Mouse (Mus musculus): ENCODE data around the gene Thy1. TPM values are rescaled to one million over a fixed set of nuclear protein-coding genes. Genes with fewer than 3 reads are reported as not detected.

Thy1 gene
- total RNA-seq (2012; rRNA removed) (1.5 and 4.0 TPM in 2 replicates), polyA plus RNA-seq (2012; ENCODE audit: insufficient read depth in 1 of 2, insufficient read length in 2 of 2, low read depth in 1 of 2, low replicate concordance in 2 of 2, missing spikeins in 1 of 2) (10 to 100 TPM in 1 of 2 experiments, not detected in 1; 24.0 TPM)

DNA sequence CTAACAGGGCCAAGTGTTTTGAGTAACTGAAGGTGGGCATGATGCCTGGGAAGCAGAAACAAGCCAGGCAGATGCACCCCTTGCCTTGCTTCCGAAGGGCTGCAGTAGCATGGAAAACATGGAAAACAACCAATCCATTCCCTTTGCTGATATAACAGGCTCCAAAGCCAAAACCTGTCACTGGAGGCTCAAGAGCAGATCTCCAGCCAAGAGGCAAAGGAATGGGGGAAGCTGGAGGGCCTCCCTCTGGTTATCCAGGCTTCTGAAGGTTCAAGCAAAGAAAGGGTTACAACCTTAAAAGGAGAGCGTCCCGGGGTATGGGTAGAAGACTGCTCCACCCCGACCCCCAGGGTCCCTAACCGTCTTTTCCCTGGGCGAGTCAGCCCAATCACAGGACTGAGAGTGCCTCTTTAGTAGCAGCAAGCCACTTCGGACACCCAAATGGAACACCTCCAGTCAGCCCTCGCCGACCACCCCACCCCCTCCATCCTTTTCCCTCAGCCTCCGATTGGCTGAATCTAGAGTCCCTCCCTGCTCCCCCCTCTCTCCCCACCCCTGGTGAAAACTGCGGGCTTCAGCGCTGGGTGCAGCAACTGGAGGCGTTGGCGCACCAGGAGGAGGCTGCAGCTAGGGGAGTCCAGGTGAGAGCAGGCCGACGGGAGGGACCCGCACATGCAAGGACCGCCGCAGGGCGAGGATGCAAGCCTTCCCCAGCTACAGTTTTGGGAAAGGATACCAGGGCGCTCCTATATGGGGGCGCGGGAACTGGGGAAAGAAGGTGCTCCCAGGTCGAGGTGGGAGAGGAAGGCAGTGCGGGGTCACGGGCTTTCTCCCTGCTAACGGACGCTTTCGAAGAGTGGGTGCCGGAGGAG lies at the start of gene Thy1:
Thy1 (plus strand) TSS at position 549 of the 872 bp plus-strand sequence.
- Histone ChIP-seq H3K4me1 (ENCODE audit: control insufficient read depth in 1 of 2, insufficient read depth in 2 of 2, low read length in 2 of 2) (peaks cover 5 to 33% of the 10 kb centered on the region in 2 experiments), H3K27me3 (ENCODE audit: control insufficient read depth in 1 of 2, insufficient read depth in 2 of 2, low read length in 2 of 2) (no peaks in the 10 kb centered on the region), H3K36me3 (ENCODE audit: control insufficient read depth in 1 of 2, insufficient read depth in 2 of 2, low read length in 2 of 2) (peaks cover 0 to 29% of the 10 kb centered on the region in 2 experiments; a peak in 2 of 4 replicates), H3K9ac (ENCODE audit: control insufficient read depth, low read depth, low read length, poor library complexity, severe bottlenecking) (peak within 1 kb of the TSS; percentile 33), H3K4me3 (ENCODE audit: control insufficient read depth in 1 of 2, insufficient read depth in 1 of 2, low read depth in 2 of 2, low read length in 2 of 2) (peak within 1 kb of the TSS; percentile 13 to 35; a peak in 2 of 4 replicates), H3K79me2 (ENCODE audit: control insufficient read depth, insufficient read depth, low read length, poor library complexity) (no peaks in the 10 kb centered on the region), H3K27ac (ENCODE audit: control insufficient read depth, low read depth, low read length) (peak within 1 kb of the TSS; percentile 61), H3K9me3 (replicated peaks; ENCODE audit: insufficient read depth, low read length) (no peaks in the 10 kb centered on the region)
- peak; percentile 23 for DNase-seq (ENCODE audit: low read depth, low spot score)
- TF ChIP-seq TAL1 (IDR thresholded peaks at IDR 0.05; ENCODE audit: low read length) (no peak), CHD1 (IDR thresholded peaks at IDR 0.05; ENCODE audit: low read depth, low read length) (no peak), RAD21 (IDR thresholded peaks at IDR 0.05; ENCODE audit: low read depth, low read length) (no peak), MXI1 (IDR thresholded peaks at IDR 0.05; ENCODE audit: low read depth, low read length) (no peak), ZMIZ1 (IDR thresholded peaks at IDR 0.05; ENCODE audit: low read depth, low read length) (no peak), POLR2A (IDR thresholded peaks at IDR 0.05; ENCODE audit: control insufficient read depth in 1 of 2, insufficient read depth in 1 of 2, low read depth in 1 of 2, low read length in 2 of 2, poor library complexity in 1 of 2) (no peak), POLR2AphosphoS2 (IDR thresholded peaks at IDR 0.05; ENCODE audit: low read length) (no peak), KAT2A (conservative IDR thresholded peaks at IDR 0.05; ENCODE audit: low read depth, low read length) (no peak), TBP (IDR thresholded peaks at IDR 0.05; ENCODE audit: low read depth, low read length) (no peak), SMC3 (IDR thresholded peaks at IDR 0.05; ENCODE audit: low read depth, low read length) (no peak), MAX (IDR thresholded peaks at IDR 0.05; ENCODE audit: low read length) (no peak)

GRCm38 (mm10) chr9:43997681-43998080 lies 45.5 kb upstream of the Thy1 start:
- Histone ChIP-seq H3K27ac (ENCODE audit: control insufficient read depth, low read depth, low read length) (no peak overlapping the region), H3K36me3 (ENCODE audit: control insufficient read depth in 1 of 2, insufficient read depth in 2 of 2, low read length in 2 of 2) (no peaks in the 10 kb centered on the region), H3K27me3 (ENCODE audit: control insufficient read depth in 1 of 2, insufficient read depth in 2 of 2, low read length in 2 of 2) (no peaks in the 10 kb centered on the region; a peak in 2 of 4 replicates), H3K9ac (ENCODE audit: control insufficient read depth, low read depth, low read length, poor library complexity, severe bottlenecking) (no peak overlapping the region), H3K4me3 (ENCODE audit: control insufficient read depth in 1 of 2, insufficient read depth in 1 of 2, low read depth in 2 of 2, low read length in 2 of 2) (no peak overlapping the region), H3K79me2 (ENCODE audit: control insufficient read depth, insufficient read depth, low read length, poor library complexity) (no peaks in the 10 kb centered on the region), H3K4me1 (ENCODE audit: control insufficient read depth in 1 of 2, insufficient read depth in 2 of 2, low read length in 2 of 2) (no peaks in the 10 kb centered on the region), H3K9me3 (replicated peaks; ENCODE audit: insufficient read depth, low read length) (no peaks in the 10 kb centered on the region)
- no peak for DNase-seq (ENCODE audit: low read depth, low spot score)
- TF ChIP-seq SIN3A (IDR thresholded peaks at IDR 0.05; ENCODE audit: low read length) (no peak), ZKSCAN1 (IDR thresholded peaks at IDR 0.05; ENCODE audit: low read depth, low read length) (no peak), ZNF384 (IDR thresholded peaks at IDR 0.05; ENCODE audit: low read depth, low read length) (no peak), MEF2A (IDR thresholded peaks at IDR 0.05; ENCODE audit: extremely low read depth, insufficient replicate concordance, low read depth, low read length, poor library complexity, severe bottlenecking) (no peak), POLR2A (IDR thresholded peaks at IDR 0.05; ENCODE audit: control insufficient read depth in 1 of 2, insufficient read depth in 1 of 2, low read depth in 1 of 2, low read length in 2 of 2, poor library complexity in 1 of 2) (no peak), RAD21 (IDR thresholded peaks at IDR 0.05; ENCODE audit: low read depth, low read length) (no peak), POLR2AphosphoS2 (IDR thresholded peaks at IDR 0.05; ENCODE audit: low read length) (no peak), ELF1 (IDR thresholded peaks at IDR 0.05; ENCODE audit: low read depth, low read length) (no peak), BHLHE40 (IDR thresholded peaks at IDR 0.05; ENCODE audit: borderline replicate concordance, low read depth, low read length) (no peak), MXI1 (IDR thresholded peaks at IDR 0.05; ENCODE audit: low read depth, low read length) (no peak), ETS1 (IDR thresholded peaks at IDR 0.05; ENCODE audit: low read depth, low read length) (no peak), TAL1 (IDR thresholded peaks at IDR 0.05; ENCODE audit: low read length) (no peak)
